Mouse (Mus musculus): Measurements from ENCODE around the gene Rars2.

GRCm38 (mm10) chr4:34637386-34637785, 22.6 kb downstream of the Rars2 start:
- TF ChIP-seq CHD1 (IDR thresholded peaks at IDR 0.05; ENCODE audit: low read depth, low read length): no peak
- TF ChIP-seq USF1 (IDR thresholded peaks at IDR 0.05; ENCODE audit: low read depth, low read length): no peak
- TF ChIP-seq ZKSCAN1 (IDR thresholded peaks at IDR 0.05; ENCODE audit: low read depth, low read length): no peak

Measured in MEL (cell line).